Mouse (Mus musculus): ENCODE measurements around the gene Elf2. TPM values are rescaled to one million over a fixed set of nuclear protein-coding genes. Genes with fewer than 3 reads are reported as not detected.
"Not testable (repeated sequence)": the region's sequence is repeated elsewhere in the genome, so short reads cannot be mapped to it uniquely, and the experiment has no call there.

Elf2 gene
- total RNA-seq, 2 experiments from 2014 or later: 63.4 to 77.1 TPM

DNA sequence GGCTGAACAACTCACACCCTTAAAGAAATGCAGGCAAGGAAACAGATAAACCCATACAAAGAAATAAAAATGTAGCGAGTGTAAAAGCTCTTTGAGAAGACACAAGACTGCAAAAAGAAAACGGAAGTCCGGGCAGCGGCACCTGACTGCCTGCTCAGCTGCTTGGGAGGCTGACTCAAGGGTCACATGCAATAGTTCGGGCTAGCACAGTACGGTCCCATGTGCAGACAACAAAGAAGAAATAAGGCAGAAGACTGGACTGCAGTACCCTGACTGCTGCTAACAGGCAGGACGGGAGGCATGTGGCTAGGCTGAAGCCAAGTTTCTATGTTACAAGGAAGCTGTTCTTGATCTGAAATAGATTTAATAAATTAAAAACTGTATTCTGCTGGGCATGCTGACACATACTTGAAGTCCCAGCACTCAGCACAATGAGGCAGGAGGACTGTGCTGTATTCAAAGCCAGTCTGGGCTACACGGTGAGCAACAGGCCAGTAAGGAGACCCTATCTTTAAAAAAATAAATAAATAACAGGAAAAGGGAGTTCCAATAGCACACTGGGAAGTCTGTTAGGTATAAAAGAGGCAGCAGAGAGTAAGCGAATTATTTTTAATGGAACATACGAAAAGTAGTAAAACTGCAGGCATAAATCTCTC lies 7.1 kb downstream of the Elf2 start:
- DNase-seq (ENCODE audit: low spot score in 2 of 2): no peak

DNA sequence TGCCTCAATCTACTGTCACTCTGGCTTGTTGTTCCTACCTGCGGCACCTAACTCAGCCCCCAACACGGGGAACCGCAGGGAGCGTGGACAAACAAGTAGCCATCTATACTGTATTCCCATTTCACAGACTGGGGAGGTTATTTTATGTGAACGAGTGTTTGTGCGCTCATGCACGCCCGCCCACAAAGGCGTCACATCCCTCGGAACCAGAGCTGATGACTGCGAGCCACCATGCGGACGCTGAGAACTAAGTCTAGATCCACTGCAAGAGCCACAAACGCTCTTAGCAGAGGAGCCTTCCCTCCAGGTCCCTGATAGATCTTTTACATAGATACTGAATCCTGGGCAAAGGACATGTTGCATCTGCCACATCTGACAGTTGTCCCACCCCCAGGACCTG lies 10.4 kb downstream of the Elf2 start:
- DNase-seq (ENCODE audit: low spot score in 2 of 2): no peak

- no peak for DNase-seq (ENCODE audit: low spot score in 2 of 2)
Observed at GRCm38 (mm10) chr3:51328546-51328945, 11.9 kb downstream of the Elf2 start.

GRCm38 (mm10) chr3:51327817-51328216 lies 12.6 kb downstream of the Elf2 start:
- DNase-seq (ENCODE audit: low spot score in 2 of 2): no peak

- DNase-seq (ENCODE audit: low spot score in 2 of 2): no peak
Observed at GRCm38 (mm10) chr3:51327429-51327797, 13.1 kb downstream of the Elf2 start.

DNA sequence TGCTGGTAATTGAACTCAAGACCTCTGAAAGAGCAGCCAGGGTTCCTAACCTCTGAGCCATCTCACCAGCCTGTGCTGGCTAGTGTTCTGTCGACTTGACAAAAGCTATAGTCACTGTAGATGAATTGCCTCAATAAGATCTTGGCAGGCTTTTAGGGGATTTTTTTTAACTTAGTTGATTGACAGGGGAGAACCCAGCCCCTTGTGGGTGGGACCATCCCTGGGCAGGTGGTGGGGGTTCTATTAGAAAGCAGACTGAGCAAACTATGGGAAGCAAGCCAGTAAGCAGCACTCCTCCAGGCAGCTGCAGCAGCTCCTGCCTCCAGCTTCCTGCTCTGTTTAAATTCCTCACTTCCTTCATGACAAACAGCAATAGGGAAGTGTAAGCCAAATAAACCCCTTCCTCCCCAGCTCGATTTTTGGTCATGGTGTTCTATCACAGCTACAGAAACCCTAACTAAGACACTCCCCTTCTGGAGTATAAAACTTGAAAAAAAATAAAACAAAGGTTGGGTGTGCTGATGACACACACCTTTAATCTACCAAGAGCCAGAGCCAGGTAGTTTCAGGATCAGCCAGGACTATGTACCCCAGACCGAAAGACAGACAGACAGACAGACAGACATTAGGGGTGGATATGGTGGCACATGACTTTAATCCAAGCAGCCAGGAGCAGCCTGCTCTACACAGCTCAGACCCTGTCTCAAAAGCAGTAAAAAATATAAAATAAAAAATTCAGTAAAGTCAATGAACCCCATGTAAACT lies 13.6 kb downstream of the Elf2 start:
- no peak for DNase-seq (ENCODE audit: low spot score in 2 of 2)

DNA sequence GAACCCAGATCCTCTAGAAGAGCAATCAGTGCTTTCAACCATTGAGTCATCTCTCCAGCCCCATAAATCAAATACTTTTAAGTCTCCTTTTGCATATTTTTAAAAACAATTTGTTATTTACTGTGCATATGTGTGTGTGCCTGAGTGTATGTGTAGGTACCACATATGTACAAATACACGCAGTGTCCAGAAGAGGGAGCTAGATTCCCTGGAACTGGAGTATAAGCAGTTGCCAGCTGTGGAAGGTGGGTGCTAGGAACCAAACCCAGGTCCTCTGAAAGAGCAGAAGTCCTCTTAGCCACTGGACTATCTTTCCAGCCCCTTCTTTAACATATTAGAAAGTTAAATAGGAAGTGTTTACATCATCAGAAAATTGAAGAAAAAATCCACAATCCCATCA lies 15.0 kb downstream of the Elf2 start:
- no peak for DNase-seq (ENCODE audit: low spot score in 2 of 2)

DNA sequence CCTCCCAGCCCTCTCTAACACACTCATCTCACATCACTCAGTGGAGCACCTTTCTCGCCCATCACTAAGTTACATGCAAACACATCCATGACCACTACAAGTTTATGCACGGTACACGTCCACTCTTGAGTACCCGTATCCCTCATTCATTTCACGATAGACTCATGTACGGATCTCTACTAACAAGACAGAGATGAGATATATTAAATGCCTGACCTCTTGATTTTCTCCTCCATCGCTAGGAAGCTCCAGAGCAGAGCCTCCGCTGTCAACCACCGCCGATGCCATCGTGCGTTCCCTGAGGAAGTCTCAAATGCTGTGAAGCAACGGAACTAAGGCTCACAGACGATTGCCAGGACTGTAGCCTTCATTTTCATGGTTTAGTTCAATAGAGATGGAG lies 17.5 kb downstream of the Elf2 start:
- no peak for DNase-seq (ENCODE audit: low spot score in 2 of 2)

GRCm38 (mm10) chr3:51322326-51322725 lies 18.1 kb downstream of the Elf2 start:
- no peak for DNase-seq (ENCODE audit: low spot score in 2 of 2)

GRCm38 (mm10) chr3:51321141-51321540 lies 19.3 kb downstream of the Elf2 start:
- DNase-seq (ENCODE audit: low spot score in 2 of 2): no peak

DNA sequence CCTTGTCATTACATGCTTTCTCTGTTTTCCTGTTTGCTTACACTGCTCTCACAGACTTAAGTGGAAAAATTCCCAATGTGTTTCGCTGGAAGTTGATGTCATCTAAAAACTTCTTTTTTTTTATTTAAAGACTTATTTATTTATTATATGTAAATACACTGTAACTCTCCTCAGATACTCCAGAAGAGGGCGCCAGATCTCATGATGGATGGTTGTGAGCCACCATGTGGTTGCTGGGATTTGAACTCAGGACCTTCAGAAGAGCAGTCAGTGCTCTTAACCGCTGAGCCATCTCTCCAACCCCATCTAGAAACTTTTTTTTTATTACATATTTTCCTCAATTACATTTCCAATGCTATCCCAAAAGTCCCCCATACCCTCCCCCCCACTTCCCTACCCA lies 22.4 kb downstream of the Elf2 start:
- not testable (repeated sequence) for DNase-seq (ENCODE audit: low spot score in 2 of 2)

DNA sequence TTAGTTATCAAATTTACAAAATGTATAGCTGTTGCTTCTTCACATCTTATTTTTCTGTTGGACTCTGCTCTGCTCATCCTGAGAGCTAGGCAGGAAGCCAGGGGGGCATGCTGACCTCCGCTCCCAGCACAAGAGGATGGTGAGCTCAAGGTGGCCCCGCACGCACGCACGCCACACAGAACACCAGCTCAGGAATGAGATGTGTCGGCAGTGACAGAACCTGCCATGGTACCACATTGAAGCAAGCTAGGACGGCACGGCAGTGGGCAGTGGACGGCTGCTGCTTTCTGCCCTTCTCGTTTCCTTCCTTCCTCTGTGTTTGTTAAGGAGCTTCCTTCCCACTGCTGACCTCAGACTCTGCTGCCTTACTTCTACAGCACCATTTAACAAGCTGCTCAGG lies 23.6 kb downstream of the Elf2 start:
- no peak for DNase-seq (ENCODE audit: low spot score in 2 of 2)

DNA sequence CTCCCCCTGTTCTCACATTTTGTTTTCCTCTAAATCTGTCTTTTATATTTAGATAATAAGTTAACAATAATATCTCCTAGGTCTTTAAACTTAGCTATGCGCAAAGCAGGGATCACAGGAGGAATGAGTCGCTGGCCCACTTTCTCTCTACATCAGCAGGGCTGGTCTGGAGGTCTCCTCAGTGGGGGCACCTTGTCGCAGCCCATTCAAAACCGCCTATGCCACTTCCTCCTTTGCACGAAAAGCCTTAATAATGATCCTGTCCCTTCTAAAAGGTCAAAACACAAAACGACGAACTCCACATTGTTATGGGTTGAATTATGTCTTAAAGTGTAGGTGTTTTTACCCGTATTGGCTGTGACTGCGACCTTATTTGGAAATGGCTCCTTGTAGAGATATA lies 28.8 kb downstream of the Elf2 start:
- DNase-seq (ENCODE audit: low spot score in 2 of 2): no peak

- no peak for DNase-seq (ENCODE audit: low spot score in 2 of 2)
Observed at GRCm38 (mm10) chr3:51310098-51310497, 30.4 kb downstream of the Elf2 start.

DNA sequence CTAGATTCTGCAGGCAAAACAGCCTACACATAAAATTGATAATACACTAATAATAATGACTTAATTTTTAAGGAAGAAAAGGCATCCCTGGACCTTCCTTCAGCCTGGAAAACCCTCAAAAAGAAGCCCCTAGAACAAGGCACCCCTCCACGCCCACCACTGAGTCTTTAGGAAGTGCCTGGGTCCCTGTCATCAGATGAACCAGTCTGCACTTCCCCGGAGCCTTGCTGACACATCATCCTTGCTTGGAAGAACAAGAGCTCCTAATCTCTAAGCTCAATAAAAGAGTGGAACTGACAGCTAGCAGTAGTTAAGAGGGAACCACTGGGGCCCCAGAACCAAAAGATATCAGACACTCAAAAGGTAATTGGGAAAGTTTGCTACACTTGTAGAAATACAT lies 33.8 kb downstream of the Elf2 start:
- no peak for DNase-seq (ENCODE audit: low spot score in 2 of 2)

DNA sequence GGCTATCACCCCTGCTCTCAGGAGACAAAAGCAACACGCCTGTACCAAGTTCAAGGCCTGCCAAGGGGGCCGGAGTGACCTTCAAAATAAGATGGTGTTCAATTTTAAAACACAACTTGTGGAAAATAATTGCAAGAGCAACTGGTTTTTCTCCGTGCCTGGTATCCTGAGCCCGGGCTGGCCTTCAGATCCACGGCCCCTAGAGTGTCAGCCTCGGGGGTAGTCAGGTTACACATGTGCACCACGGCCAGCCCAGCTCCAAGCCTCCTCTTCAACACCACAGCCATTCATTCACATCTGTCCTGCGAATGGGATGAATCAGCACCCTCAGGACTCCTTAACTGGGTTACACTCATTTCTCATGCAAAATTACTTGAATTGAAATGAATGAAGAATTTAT lies 34.5 kb downstream of the Elf2 start:
- DNase-seq (ENCODE audit: low spot score in 2 of 2): no peak

DNA sequence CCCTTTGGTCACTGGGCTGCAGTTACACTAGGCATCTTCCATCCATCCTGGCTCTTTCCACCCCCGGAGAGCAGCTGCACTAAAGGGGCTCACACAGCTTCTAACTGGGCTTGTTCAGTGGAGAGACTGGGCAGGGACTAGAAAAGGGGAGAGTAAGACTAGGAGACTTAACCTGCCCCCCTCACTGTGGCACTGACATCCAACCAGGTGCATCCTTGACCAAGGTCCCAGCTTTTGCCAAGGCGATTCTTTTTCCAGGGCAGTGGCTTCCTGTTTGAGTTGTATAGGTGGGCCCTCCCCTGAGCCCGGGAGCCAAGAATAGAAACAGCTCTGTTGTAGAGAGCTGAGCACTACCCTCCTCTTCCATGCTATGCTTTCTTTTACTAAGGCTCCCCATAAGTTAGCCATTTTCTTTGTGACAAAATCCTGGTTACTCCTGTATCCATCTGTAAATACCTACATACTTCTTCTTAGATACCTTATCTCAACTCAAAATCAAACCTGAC lies 37.4 kb downstream of the Elf2 start:
- DNase-seq (ENCODE audit: low spot score in 2 of 2): no peak

DNA sequence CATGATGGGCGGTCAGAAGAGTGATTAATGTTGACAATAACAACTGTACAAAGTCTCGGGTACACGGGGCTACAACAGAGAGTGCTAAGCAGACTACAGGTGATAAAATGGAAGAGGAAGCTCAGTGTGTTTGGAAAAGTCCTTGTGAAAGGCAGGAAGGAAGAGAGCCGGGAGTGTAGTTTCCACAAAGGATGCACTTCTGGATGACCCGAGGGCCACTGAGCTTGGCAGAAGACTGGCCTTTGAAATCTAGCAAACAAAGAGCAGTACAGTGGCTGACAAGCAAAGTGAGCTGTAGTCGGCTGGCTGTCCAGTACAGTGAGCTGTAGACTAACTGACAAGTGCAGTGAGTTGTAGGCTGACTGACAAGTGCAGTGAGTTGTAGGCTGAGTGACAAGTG lies 38.9 kb downstream of the Elf2 start:
- DNase-seq (ENCODE audit: low spot score in 2 of 2): no peak

GRCm38 (mm10) chr3:51296790-51297189 lies 43.7 kb downstream of the Elf2 start:
- DNase-seq (ENCODE audit: low spot score in 2 of 2): no peak

DNA sequence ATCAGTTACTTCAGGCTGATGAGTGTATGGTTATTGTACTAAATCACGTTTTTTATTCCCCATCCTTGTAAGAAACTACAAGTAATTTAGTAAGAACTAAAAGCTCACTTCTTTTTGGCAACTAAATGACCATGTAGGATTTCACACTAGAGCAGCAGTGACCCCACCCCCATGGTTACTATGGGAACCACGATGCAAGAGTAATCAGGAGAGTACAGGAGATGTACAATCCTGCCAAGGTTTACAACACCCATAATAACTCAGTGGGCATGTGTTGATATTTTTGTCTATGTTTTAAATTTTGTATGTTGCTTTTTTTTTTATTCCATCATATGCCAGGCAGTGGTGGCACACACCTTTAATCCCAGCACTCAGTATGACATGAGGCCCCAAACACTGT lies 45.2 kb downstream of the Elf2 start:
- DNase-seq (ENCODE audit: low spot score in 2 of 2): no peak

DNA sequence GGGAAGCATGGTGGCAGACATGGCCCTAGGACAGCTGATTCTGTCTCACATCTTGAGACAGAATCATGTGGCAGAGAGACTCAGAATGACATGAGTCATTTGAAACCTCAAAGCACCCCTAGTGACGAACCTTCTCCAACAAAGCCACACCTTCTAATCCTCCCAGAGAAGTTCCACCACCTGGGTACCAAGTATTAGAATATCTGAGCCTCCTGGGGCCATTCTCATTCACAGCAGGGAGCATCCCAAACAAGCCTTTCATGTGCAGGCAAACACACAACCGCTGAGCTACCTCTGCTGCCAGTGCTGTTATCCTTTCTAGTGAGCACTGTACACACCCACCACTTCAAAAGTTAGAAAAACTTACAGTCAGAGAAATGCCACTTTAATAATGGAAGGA lies 46.2 kb downstream of the Elf2 start:
- no peak for DNase-seq (ENCODE audit: low spot score in 2 of 2)

DNA sequence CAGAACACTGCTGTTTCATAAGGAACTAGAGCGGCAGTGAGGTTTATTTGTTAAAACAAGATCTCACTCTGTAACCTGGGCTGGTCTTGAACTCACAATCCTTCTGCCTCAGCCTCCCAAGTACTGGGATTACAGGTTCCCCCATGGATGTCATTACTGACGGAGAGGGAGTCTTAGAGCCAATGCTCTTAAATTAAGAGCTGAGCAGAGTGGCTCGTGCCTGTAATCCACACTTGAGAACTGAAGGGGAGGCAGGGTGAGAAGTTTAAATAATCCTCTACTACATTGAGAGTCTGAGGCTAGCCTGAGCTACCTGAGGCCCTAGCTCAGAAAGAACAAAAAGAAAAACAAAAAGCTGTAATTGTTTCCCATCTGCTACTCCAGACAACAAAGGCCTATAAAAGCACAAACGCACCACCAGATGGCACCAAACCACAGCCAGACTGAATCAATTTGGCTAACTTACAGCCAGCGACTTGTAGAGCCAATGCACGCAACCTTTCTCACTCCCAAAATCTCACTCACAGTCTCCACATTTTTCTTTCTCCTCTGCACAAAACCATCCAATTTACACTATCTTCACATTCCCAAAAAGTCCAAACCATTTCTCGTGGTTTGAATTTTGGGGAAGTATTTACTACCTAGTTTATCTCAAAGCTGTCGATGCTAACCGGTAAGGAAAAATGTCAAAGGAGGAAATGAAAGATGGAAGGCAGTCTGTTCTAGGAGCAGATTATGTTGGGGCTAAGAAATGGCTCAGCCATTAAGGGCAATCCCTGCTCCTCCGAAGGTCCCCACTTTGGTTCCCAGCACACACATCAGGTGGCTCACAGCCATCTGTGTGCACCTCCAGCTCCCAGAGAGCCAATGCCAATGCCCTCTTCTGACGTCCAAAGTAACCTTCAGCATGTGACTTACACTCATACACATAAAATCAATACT lies 51.3 kb downstream of the Elf2 start:
- peak; percentile 61 to 81 for DNase-seq (ENCODE audit: low spot score in 2 of 2)

Measured in gastrocnemius, postnatal 4 days (tissue).